Mouse (Mus musculus): ENCODE results near the gene Adgrl4. TPM values are rescaled to one million over a fixed set of nuclear protein-coding genes. Genes with fewer than 3 reads are reported as not detected.

Adgrl4 gene
- polyA plus RNA-seq, 1 experiment = not detected

- Histone ChIP-seq H3K27ac (ENCODE audit: insufficient read depth, low read depth, low read length) (peak overlapping the region; percentile 60), H3K4me3 (ENCODE audit: insufficient read depth, low read length) (0 out of 2 replicates have a peak overlapping the region, but pooled peaks have one; percentile 9), H3K4me1 (ENCODE audit: control insufficient read depth, insufficient read depth, low read length) (peaks cover 7% of the 10 kb centered on the region)
- no peak for TF ChIP-seq POLR2A (IDR thresholded peaks at IDR 0.05; ENCODE audit: borderline replicate concordance, low read depth, low read length)
- TF ChIP-seq CTCF (IDR thresholded peaks at IDR 0.05; ENCODE audit: low read depth, low read length) = no peak
Measured at GRCm38 (mm10) chr3:151424326-151425207, 13.1 kb upstream of the Adgrl4 start.

GRCm38 (mm10) chr3:151430106-151430505, 7.6 kb upstream of the Adgrl4 start:
- Histone ChIP-seq H3K27ac (ENCODE audit: insufficient read depth, low read depth, low read length) (no peak overlapping the region), H3K4me3 (ENCODE audit: insufficient read depth, low read length) (no peak overlapping the region), H3K4me1 (ENCODE audit: control insufficient read depth, insufficient read depth, low read length) (no peaks in the 10 kb centered on the region)
- TF ChIP-seq POLR2A (IDR thresholded peaks at IDR 0.05; ENCODE audit: borderline replicate concordance, low read depth, low read length) = no peak
- TF ChIP-seq CTCF (IDR thresholded peaks at IDR 0.05; ENCODE audit: low read depth, low read length) = no peak

DNA sequence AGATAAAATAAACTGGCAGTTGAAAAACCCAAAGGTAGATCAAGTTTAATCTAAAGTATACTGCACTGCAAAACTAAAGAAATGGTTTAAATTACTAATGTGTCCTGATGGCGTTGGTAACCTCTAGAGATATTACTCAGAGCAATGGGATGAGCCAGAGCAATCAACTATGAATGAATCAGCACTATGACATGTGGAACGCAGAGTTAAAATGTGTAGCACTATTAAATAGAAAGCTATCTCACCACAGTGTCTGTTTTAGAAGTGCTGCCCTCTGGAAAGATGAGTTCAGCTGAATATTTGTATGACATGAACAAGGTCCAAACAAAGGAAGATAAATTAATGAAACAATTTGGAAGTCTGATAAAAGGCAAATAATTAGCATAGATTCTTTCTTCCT, 6.2 kb upstream of the Adgrl4 start:
- H3K4me3 ChIP-seq (ENCODE audit: insufficient read depth, low read length) = no peak overlapping the region
- H3K27ac ChIP-seq (ENCODE audit: insufficient read depth, low read depth, low read length) = no peak overlapping the region
- no peaks in the 10 kb centered on the region for H3K4me1 ChIP-seq (ENCODE audit: control insufficient read depth, insufficient read depth, low read length)
- TF ChIP-seq POLR2A (IDR thresholded peaks at IDR 0.05; ENCODE audit: borderline replicate concordance, low read depth, low read length) (no peak), CTCF (IDR thresholded peaks at IDR 0.05; ENCODE audit: low read depth, low read length) (no peak)

- no peak overlapping the region for H3K4me3 ChIP-seq (ENCODE audit: insufficient read depth, low read length)
- TF ChIP-seq POLR2A (IDR thresholded peaks at IDR 0.05; ENCODE audit: borderline replicate concordance, low read depth, low read length) = no peak
- no peak for TF ChIP-seq CTCF (IDR thresholded peaks at IDR 0.05; ENCODE audit: low read depth, low read length)
- no peaks in the 10 kb centered on the region for H3K4me1 ChIP-seq (ENCODE audit: control insufficient read depth, insufficient read depth, low read length)
- H3K27ac ChIP-seq (ENCODE audit: insufficient read depth, low read depth, low read length) = no peak overlapping the region
Measured at GRCm38 (mm10) chr3:151438364-151438763, 677 bp downstream of the Adgrl4 start.

DNA sequence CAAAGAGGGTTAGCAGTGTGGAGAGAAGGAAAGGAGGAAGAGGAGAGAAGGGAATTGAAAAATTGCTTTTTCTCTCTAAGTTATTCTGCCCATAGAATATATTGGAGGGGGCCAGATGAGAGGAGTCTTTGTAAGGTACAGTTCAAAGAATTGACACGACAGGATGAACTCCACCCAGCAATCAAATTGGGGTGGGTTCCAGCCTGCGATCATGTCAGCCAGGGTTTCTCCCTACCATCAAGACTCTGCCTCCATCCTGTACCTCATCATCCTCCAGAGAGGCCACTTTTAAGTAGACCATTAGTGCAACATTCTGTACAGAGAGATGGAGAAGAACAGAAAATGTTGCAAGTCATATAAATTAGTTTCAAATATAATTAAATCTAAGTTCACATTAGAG, 2.3 kb downstream of the Adgrl4 start:
- no peak for TF ChIP-seq CTCF (IDR thresholded peaks at IDR 0.05; ENCODE audit: low read depth, low read length)
- no peak for TF ChIP-seq POLR2A (IDR thresholded peaks at IDR 0.05; ENCODE audit: borderline replicate concordance, low read depth, low read length)
- no peak overlapping the region for H3K4me3 ChIP-seq (ENCODE audit: insufficient read depth, low read length)
- peaks cover 4% of the 10 kb centered on the region for H3K4me1 ChIP-seq (ENCODE audit: control insufficient read depth, insufficient read depth, low read length)
- H3K27ac ChIP-seq (ENCODE audit: insufficient read depth, low read depth, low read length) = no peak overlapping the region

DNA sequence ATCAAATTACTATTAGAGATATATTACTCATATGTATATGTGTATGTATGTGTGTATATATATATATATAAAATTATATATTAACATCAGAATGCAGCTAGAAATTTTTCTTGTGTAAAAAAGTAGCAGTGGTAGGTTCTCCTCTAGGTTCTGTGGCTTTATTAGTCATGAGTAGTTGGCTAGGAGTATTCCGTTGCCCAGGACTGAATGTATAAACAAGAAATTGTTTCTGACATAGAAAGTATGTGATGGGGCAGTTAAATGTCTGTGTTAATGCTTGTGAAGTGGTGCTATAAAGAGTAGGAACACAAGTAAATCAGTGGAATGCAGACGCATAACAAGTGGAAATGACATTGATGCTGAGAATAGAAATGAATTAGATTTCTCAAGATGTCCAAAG, 4.3 kb downstream of the Adgrl4 start:
- peaks cover 9% of the 10 kb centered on the region for H3K4me1 ChIP-seq (ENCODE audit: control insufficient read depth, insufficient read depth, low read length)
- TF ChIP-seq POLR2A (IDR thresholded peaks at IDR 0.05; ENCODE audit: borderline replicate concordance, low read depth, low read length) (no peak), CTCF (IDR thresholded peaks at IDR 0.05; ENCODE audit: low read depth, low read length) (no peak)
- H3K4me3 ChIP-seq (ENCODE audit: insufficient read depth, low read length) = no peak overlapping the region
- H3K27ac ChIP-seq (ENCODE audit: insufficient read depth, low read depth, low read length) = no peak overlapping the region

DNA sequence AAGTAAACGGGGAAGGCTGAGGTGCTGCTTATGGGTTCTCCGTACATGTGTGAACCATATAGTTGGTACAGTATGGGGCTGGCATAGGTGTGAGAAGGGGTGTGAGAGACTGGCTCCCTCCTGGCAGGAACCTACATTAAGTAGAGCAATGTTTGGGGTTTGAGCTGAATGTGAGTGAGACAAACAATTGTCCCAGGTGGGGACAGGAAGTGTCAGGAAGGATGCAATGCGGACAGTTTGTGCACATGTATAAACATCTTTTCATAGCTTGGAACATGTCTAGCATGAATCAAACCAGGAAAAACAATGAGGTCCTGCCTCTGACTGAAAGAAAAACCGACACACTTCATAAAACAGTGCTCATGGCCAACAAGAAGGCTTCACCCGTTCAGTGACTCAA, 5.8 kb downstream of the Adgrl4 start:
- peaks cover 9% of the 10 kb centered on the region for H3K4me1 ChIP-seq (ENCODE audit: control insufficient read depth, insufficient read depth, low read length)
- TF ChIP-seq POLR2A (IDR thresholded peaks at IDR 0.05; ENCODE audit: borderline replicate concordance, low read depth, low read length) = no peak
- no peak for TF ChIP-seq CTCF (IDR thresholded peaks at IDR 0.05; ENCODE audit: low read depth, low read length)
- no peak overlapping the region for H3K27ac ChIP-seq (ENCODE audit: insufficient read depth, low read depth, low read length)
- H3K4me3 ChIP-seq (ENCODE audit: insufficient read depth, low read length) = no peak overlapping the region

DNA sequence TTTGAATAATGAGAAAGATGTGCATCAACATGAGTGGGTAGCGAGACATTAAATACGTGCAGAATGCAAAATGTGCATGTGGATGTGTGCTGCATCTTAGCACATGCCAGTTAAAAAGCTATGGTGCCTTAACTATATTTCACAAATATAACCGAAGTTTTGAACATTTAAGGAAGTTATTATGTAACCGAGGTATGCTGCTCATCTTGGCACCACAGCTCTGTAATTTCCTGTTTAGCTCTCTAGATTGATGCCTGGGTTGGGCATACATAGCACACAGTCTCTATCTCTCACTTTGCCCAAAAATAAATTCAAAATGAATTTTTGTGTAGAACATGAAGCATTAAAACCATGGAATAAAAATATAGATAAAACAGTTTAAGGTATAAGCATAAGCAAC, 6.6 kb downstream of the Adgrl4 start:
- Histone ChIP-seq H3K4me3 (ENCODE audit: insufficient read depth, low read length) (no peak overlapping the region), H3K4me1 (ENCODE audit: control insufficient read depth, insufficient read depth, low read length) (peaks cover 9% of the 10 kb centered on the region), H3K27ac (ENCODE audit: insufficient read depth, low read depth, low read length) (no peak overlapping the region)
- TF ChIP-seq POLR2A (IDR thresholded peaks at IDR 0.05; ENCODE audit: borderline replicate concordance, low read depth, low read length) (no peak), CTCF (IDR thresholded peaks at IDR 0.05; ENCODE audit: low read depth, low read length) (no peak)

DNA sequence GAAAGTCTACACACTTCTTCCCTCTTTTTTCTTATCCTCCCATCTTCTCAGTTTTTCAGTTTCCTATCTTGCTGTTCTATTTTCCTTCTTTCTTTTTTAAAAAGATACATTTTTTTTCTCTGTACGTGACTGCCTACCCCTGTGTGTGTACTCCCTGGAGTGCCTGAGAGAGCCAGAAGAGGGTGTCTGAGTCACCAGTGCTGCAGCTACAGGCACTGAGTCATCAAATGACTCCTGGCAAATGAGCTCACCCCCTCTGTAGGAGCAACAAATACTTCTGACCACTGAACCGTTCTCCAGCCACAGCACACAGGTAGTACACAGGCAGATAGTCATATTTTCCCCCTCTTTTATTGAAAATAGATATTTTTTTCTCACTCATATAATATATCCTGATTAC, 8.2 kb downstream of the Adgrl4 start:
- no peak overlapping the region for H3K4me3 ChIP-seq (ENCODE audit: insufficient read depth, low read length)
- peaks cover 9% of the 10 kb centered on the region for H3K4me1 ChIP-seq (ENCODE audit: control insufficient read depth, insufficient read depth, low read length)

DNA sequence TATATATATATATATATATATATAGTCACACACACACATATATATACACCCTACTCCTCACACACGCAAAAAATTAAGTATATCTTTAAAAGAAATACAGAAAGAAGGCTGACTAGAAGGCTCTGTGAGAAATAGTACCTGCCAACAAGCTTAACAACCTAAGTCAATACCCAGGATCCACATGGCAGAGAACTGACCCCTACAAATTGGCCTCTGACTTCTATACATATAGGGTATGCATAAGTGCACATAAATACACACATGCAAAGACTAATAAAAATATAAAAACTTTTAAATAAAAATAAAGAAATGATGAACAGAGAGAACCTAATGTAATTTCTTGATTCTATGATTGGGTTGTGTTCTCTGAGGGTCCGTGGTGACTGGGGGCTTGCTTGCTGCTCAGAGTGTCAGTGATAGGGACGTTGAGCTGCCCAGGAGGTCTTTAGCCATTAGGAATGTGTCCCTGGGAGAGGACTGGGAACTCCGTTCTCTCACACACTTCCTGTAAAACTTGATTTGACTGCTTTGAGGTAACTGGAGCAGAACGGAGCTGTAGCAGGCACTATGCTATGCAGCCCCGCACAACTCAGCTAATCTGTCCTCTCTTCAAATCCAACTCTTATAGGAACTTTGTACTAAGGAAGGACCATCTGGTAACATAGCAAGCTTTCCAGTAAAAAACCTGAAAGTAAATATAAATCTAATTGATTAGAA, 17.5 kb downstream of the Adgrl4 start:
- Histone ChIP-seq H3K4me1 (ENCODE audit: control insufficient read depth, insufficient read depth, low read length) (no peaks in the 10 kb centered on the region), H3K27ac (ENCODE audit: insufficient read depth, low read depth, low read length) (no peak overlapping the region), H3K4me3 (ENCODE audit: insufficient read depth, low read length) (no peak overlapping the region)
- TF ChIP-seq CTCF (IDR thresholded peaks at IDR 0.05; ENCODE audit: low read depth, low read length) = no peak
- TF ChIP-seq POLR2A (IDR thresholded peaks at IDR 0.05; ENCODE audit: borderline replicate concordance, low read depth, low read length) = no peak

More for the DNA sequence above, 8.2 kb downstream of the Adgrl4 start:
- no peak for TF ChIP-seq CTCF (IDR thresholded peaks at IDR 0.05; ENCODE audit: low read depth, low read length)
- no peak for TF ChIP-seq POLR2A (IDR thresholded peaks at IDR 0.05; ENCODE audit: borderline replicate concordance, low read depth, low read length)
- no peak overlapping the region for H3K27ac ChIP-seq (ENCODE audit: insufficient read depth, low read depth, low read length)
